Mouse (Mus musculus) left cerebral cortex, postnatal 14 days (tissue): ENCODE measurements around the gene Ptcd1. TPM values are rescaled to one million over a fixed set of nuclear protein-coding genes. Genes with fewer than 3 reads are reported as not detected.
A peak's percentile ranks its signal among the peaks of the same experiment; 100 is the strongest.
"Not testable (repeated sequence)": the region's sequence is repeated elsewhere in the genome, so short reads cannot be mapped to it uniquely, and the experiment has no call there.

Source experiments
- DNase-seq, 2 experiments: peaks; one replicate each; pipeline ENCODE4 v3.0.0; 2021 to 2022; ENCODE audit warnings: low spot score in 2 of 2, mixed read lengths in 1 of 2
- intact Hi-C: fragments of 180-260 bp; cut with DNase I; formaldehyde crosslinking; loops from one replicate; pipeline ENCODE4 v1.15.1; 2025
- total RNA-seq, 2 experiments: library from RNA; stranded (reverse); gene quantifications; 2 replicates each; pipeline ENCODE4 v1.2.3; 2021

Ptcd1 gene
- total RNA-seq, 2 experiments from 2014 or later = 16.4 to 17.7 TPM

GRCm38 (mm10) chr5:145178461-145178980, 11.6 kb upstream of the Ptcd1 start:
- intact Hi-C loops = no loop called here
- no peak for DNase-seq

GRCm38 (mm10) chr5:145167306-145167661, 376 bp upstream of the Ptcd1 start:
- intact Hi-C loops = no loop called here
- no peak for DNase-seq

GRCm38 (mm10) chr5:145165184-145165583, 1.7 kb downstream of the Ptcd1 start:
- intact Hi-C loops = no loop called here
- no peak for DNase-seq

- intact Hi-C loops = no loop called here
- no peak for DNase-seq
Measured at GRCm38 (mm10) chr5:145164710-145165109, 2.2 kb downstream of the Ptcd1 start.

GRCm38 (mm10) chr5:145161361-145161760, 5.5 kb downstream of the Ptcd1 start:
- intact Hi-C loops = no loop called here
- no peak for DNase-seq

- intact Hi-C loops = no loop called here
- no peak for DNase-seq
Measured at GRCm38 (mm10) chr5:145152690-145153089, 14.2 kb downstream of the Ptcd1 start.

GRCm38 (mm10) chr5:145149294-145149693, 17.6 kb downstream of the Ptcd1 start:
- intact Hi-C loops = no loop called here
- DNase-seq = no peak

- intact Hi-C loops = no loop called here
- no peak for DNase-seq
Measured at GRCm38 (mm10) chr5:145147748-145148147, 19.2 kb downstream of the Ptcd1 start.

GRCm38 (mm10) chr5:145140611-145141010, 26.3 kb downstream of the Ptcd1 start:
- intact Hi-C loops = no loop called here

GRCm38 (mm10) chr5:145139571-145140519, 27.1 kb downstream of the Ptcd1 start, which contains the start of the genes Pdap1 and Bud31:
Gene Pdap1 (minus strand): TSS chr5:145140238.
Gene Bud31 (plus strand): TSS chr5:145140362.
- intact Hi-C loops = no loop called here
- peak; percentile 94 to 95 for DNase-seq

More at GRCm38 (mm10) chr5:145140611-145141010, 26.3 kb downstream of the Ptcd1 start:
- DNase-seq = no peak

GRCm38 (mm10) chr5:145138836-145139235, 28.1 kb downstream of the Ptcd1 start:
- intact Hi-C loops = no loop called here
- DNase-seq = peak in 1 of 2 experiments; percentile 41

- DNase-seq, intact Hi-C loops: not testable (repeated sequence)
Measured at GRCm38 (mm10) chr5:145133275-145133674, 33.6 kb downstream of the Ptcd1 start.

- intact Hi-C loops = no loop called here
- no peak for DNase-seq
Measured at GRCm38 (mm10) chr5:145130995-145131394, 35.9 kb downstream of the Ptcd1 start.

- intact Hi-C loops = no loop called here
- peak; percentile 50 to 68 for DNase-seq
Measured at GRCm38 (mm10) chr5:145130191-145130590, 36.7 kb downstream of the Ptcd1 start.

- peak in 1 of 2 experiments; percentile 49 for DNase-seq
- intact Hi-C loops = not testable (repeated sequence)
Measured at GRCm38 (mm10) chr5:145129773-145130172, 37.1 kb downstream of the Ptcd1 start.

- DNase-seq = no peak
- intact Hi-C loops = no loop called here
Measured at GRCm38 (mm10) chr5:145129124-145129523, 37.8 kb downstream of the Ptcd1 start.

- intact Hi-C loops = no loop called here
- DNase-seq = no peak
Measured at GRCm38 (mm10) chr5:145126580-145126979, 40.3 kb downstream of the Ptcd1 start.

- no peak for DNase-seq
- intact Hi-C loops = no loop called here
Measured at GRCm38 (mm10) chr5:145123396-145123795, 43.5 kb downstream of the Ptcd1 start.

GRCm38 (mm10) chr5:145120921-145121320, 46.0 kb downstream of the Ptcd1 start:
- no peak for DNase-seq

GRCm38 (mm10) chr5:145119385-145119784, 47.5 kb downstream of the Ptcd1 start:
- no peak for DNase-seq
- intact Hi-C loops = no loop called here

More at GRCm38 (mm10) chr5:145120921-145121320, 46.0 kb downstream of the Ptcd1 start:
- intact Hi-C loops = no loop called here

GRCm38 (mm10) chr5:145118461-145118860, 48.4 kb downstream of the Ptcd1 start:
- intact Hi-C loops = no loop called here

More at GRCm38 (mm10) chr5:145118461-145118860, 48.4 kb downstream of the Ptcd1 start:
- DNase-seq = no peak
